Mouse (Mus musculus) CH12.LX (cell line): Measurements from ENCODE around the gene Wdr59. TPM values are rescaled to one million over a fixed set of nuclear protein-coding genes. Genes with fewer than 3 reads are reported as not detected.
"Not testable (repeated sequence)": the region's sequence is repeated elsewhere in the genome, so short reads cannot be mapped to it uniquely, and the experiment has no call there.

Experiments
- DNase-seq: peaks from one replicate; pipeline ENCODE4 v3.0.0-alpha.2; 2013; ENCODE audit errors: extremely low read depth
- H3K27ac ChIP-seq: 2 replicates; pipeline ENCODE4 v1.5.1; 2012; ENCODE audit warnings: low read depth, mild to moderate bottlenecking, control low read depth, moderate library complexity; ENCODE audit not compliant: insufficient read depth
- H3K27me3 ChIP-seq: replicated peaks from 2 replicates; pipeline ENCODE3; 2012; ENCODE audit warnings: inconsistent platforms
- H3K36me3 ChIP-seq, 2 experiments: replicated peaks in 1 of 2; 2 replicates each; pipeline versions ENCODE3 to v1.6.1; 2012; ENCODE audit warnings: inconsistent platforms in 1 of 2, low read length in 1 of 2, mild to moderate bottlenecking in 1 of 2, mixed read lengths in 1 of 2, moderate library complexity in 1 of 2; ENCODE audit not compliant: control insufficient read depth in 1 of 2, insufficient read depth in 1 of 2
- H3K4me1 ChIP-seq, 2 experiments: 2 replicates each; pipeline ENCODE4 v1.6.1; 2012; ENCODE audit warnings: inconsistent platforms in 1 of 2, moderate library complexity in 1 of 2; ENCODE audit not compliant: insufficient read depth in 2 of 2, control insufficient read depth in 1 of 2
- H3K4me2 ChIP-seq: 2 replicates; pipeline ENCODE4 v1.6.1; 2012; ENCODE audit warnings: low read depth, mild to moderate bottlenecking, control low read depth; ENCODE audit not compliant: poor library complexity, insufficient read depth, severe bottlenecking
- H3K4me3 ChIP-seq, 3 experiments: fragments of 150-350 bp in 1 of 3; sonication (generic) in 1 of 3; replicated peaks in 1 of 3; 2 replicates each; pipeline versions ENCODE3 to v1.5.1; 2011 to 2012; ENCODE audit warnings: low read depth in 2 of 3, low read length in 2 of 3, mild to moderate bottlenecking in 2 of 3, moderate library complexity in 2 of 3, control low read depth in 1 of 3, improper control_type of control experiment in 1 of 3, inconsistent platforms in 1 of 3, mixed read lengths in 1 of 3; ENCODE audit not compliant: poor library complexity in 1 of 3
- H3K79me2 ChIP-seq: replicated peaks from 2 replicates; pipeline ENCODE4 v1.6.1; 2012; ENCODE audit warnings: mild to moderate bottlenecking, moderate library complexity; ENCODE audit not compliant: control insufficient read depth, poor library complexity, insufficient read depth, severe bottlenecking; ENCODE audit errors: extremely low read depth
- H3K9ac ChIP-seq: 2 replicates; pipeline ENCODE4 v1.6.1; 2012; ENCODE audit warnings: low read depth, mild to moderate bottlenecking, control low read depth, moderate library complexity; ENCODE audit not compliant: insufficient read depth
- H3K9me3 ChIP-seq: replicated peaks from 2 replicates; pipeline ENCODE3; 2012; ENCODE audit warnings: low read length, inconsistent platforms, mixed read lengths
- CHD1 ChIP-seq: IDR thresholded peaks from 2 replicates; pipeline ENCODE4 v1.6.1; 2012; ENCODE audit warnings: low read depth, low read length, improper control_type of control experiment, inconsistent platforms
- ELF1 ChIP-seq: IDR thresholded peaks from 2 replicates; pipeline ENCODE4 v1.6.1; 2014; ENCODE audit warnings: low read depth, mild to moderate bottlenecking, inconsistent platforms, low read length, improper control_type of control experiment
- EP300 ChIP-seq: IDR thresholded peaks from 2 replicates; pipeline ENCODE4 v1.6.1; 2011; ENCODE audit warnings: low read length, improper control_type of control experiment
- GABPA ChIP-seq: IDR thresholded peaks from 2 replicates; pipeline ENCODE4 v1.6.1; 2012; ENCODE audit warnings: low read depth, low read length, improper control_type of control experiment, inconsistent platforms; ENCODE audit not compliant: insufficient replicate concordance
- IRF4 ChIP-seq: IDR thresholded peaks from 2 replicates; pipeline ENCODE4 v1.6.1; 2014; ENCODE audit warnings: low read depth, mild to moderate bottlenecking, inconsistent platforms, low read length, improper control_type of control experiment
- JUN ChIP-seq: IDR thresholded peaks from 2 replicates; pipeline ENCODE4 v1.6.1; 2011; ENCODE audit warnings: low read depth, mild to moderate bottlenecking, low read length, improper control_type of control experiment, moderate library complexity; ENCODE audit not compliant: insufficient read depth
- KAT2A ChIP-seq: IDR thresholded peaks from 2 replicates; pipeline ENCODE4 v1.6.1; 2012; ENCODE audit warnings: low read length, improper control_type of control experiment, inconsistent platforms; ENCODE audit not compliant: insufficient replicate concordance
- MAFK ChIP-seq: IDR thresholded peaks from 2 replicates; pipeline ENCODE4 v1.6.1; 2011; ENCODE audit warnings: low read length, improper control_type of control experiment; ENCODE audit not compliant: insufficient replicate concordance
- MAX ChIP-seq: IDR thresholded peaks from 2 replicates; pipeline ENCODE4 v1.6.1; 2011; ENCODE audit warnings: low read length, improper control_type of control experiment
- MAZ ChIP-seq: IDR thresholded peaks from 2 replicates; pipeline ENCODE4 v1.6.1; 2012; ENCODE audit warnings: low read depth, mild to moderate bottlenecking, inconsistent platforms, low read length, improper control_type of control experiment, moderate library complexity
- NELFE ChIP-seq: IDR thresholded peaks from 2 replicates; pipeline ENCODE4 v1.6.1; 2011; ENCODE audit warnings: low read depth, low read length, improper control_type of control experiment
- NRF1 ChIP-seq: IDR thresholded peaks from 2 replicates; pipeline ENCODE4 v1.6.1; 2014; ENCODE audit warnings: low read depth, mild to moderate bottlenecking, inconsistent platforms, low read length, improper control_type of control experiment, moderate library complexity
- PAX5 ChIP-seq: IDR thresholded peaks from 2 replicates; pipeline ENCODE4 v1.6.1; 2012; ENCODE audit warnings: low read length, inconsistent platforms, mixed read lengths
- POLR2A ChIP-seq: IDR thresholded peaks from 2 replicates; pipeline ENCODE4 v1.6.1; 2011; ENCODE audit warnings: low read depth, mild to moderate bottlenecking, improper control_type of control experiment, low read length
- RCOR1 ChIP-seq: conservative IDR thresholded peaks from 2 replicates; pipeline ENCODE4 v1.6.1; 2012; ENCODE audit warnings: low read depth, mild to moderate bottlenecking, inconsistent platforms, low read length, improper control_type of control experiment
- SIN3A ChIP-seq: IDR thresholded peaks from 2 replicates; pipeline ENCODE4 v1.6.1; 2012; ENCODE audit warnings: low read length, improper control_type of control experiment, inconsistent platforms
- TBP ChIP-seq: conservative IDR thresholded peaks from 2 replicates; pipeline ENCODE4 v1.6.1; 2011; ENCODE audit warnings: low read depth, low read length, improper control_type of control experiment
- TCF12 ChIP-seq: IDR thresholded peaks from 2 replicates; pipeline ENCODE4 v1.6.1; 2014; ENCODE audit warnings: low read depth, mild to moderate bottlenecking, inconsistent platforms, low read length, improper control_type of control experiment
- UBTF ChIP-seq: IDR thresholded peaks from 2 replicates; pipeline ENCODE4 v1.6.1; 2012; ENCODE audit warnings: low read depth, mild to moderate bottlenecking, inconsistent platforms, low read length, improper control_type of control experiment, moderate library complexity
- USF1 ChIP-seq: IDR thresholded peaks from 2 replicates; pipeline ENCODE4 v1.6.1; 2014; ENCODE audit warnings: low read depth, mild to moderate bottlenecking, inconsistent platforms, low read length, improper control_type of control experiment
- USF2 ChIP-seq: conservative IDR thresholded peaks from 2 replicates; pipeline ENCODE4 v1.6.1; 2011; ENCODE audit warnings: low read depth, low read length, improper control_type of control experiment
- ZKSCAN1 ChIP-seq: IDR thresholded peaks from 2 replicates; pipeline ENCODE4 v1.6.1; 2012; ENCODE audit warnings: low read depth, inconsistent platforms, low read length, improper control_type of control experiment, borderline replicate concordance
- ZMIZ1 ChIP-seq: IDR thresholded peaks from 2 replicates; pipeline ENCODE4 v1.6.1; 2012; ENCODE audit warnings: low read depth, mild to moderate bottlenecking, inconsistent platforms, low read length, improper control_type of control experiment
- ZNF384 ChIP-seq: IDR thresholded peaks from 2 replicates; pipeline ENCODE4 v1.6.1; 2012; ENCODE audit warnings: low read depth, low read length, improper control_type of control experiment, inconsistent platforms
- dilution Hi-C: fragments of 300-500 bp; cut with MboI; formaldehyde crosslinking; loops from 2 replicates; pipeline ENCODE4 v1.14.3; 2020; ENCODE audit warnings: low sequenced_read_pairs; ENCODE audit not compliant: extremely low pct_unique_long_range_greater_than_20kb, extremely low pct_ligation_motif_present
- in situ Hi-C: fragments of 300-500 bp; cut with MboI; formaldehyde crosslinking; loops from 3 replicates; pipeline ENCODE4 v1.14.3; 2019; ENCODE audit warnings: low sequenced_read_pairs, low pct_ligation_motif_present, low pct_unique_long_range_greater_than_20kb, mixed read lengths
- polyA plus RNA-seq: library from polyadenylated mRNA; unstranded; fragments of >175 nt; gene quantifications from 2 replicates; pipeline ENCODE4 v1.2.1, GENCODE M21; 2012; ENCODE audit warnings: low read depth; ENCODE audit not compliant: insufficient read length
- total RNA-seq, 2 experiments: library from RNA; depleted of rRNA; stranded (reverse); fragments of 300-350 nt in 1 of 2; fragments of >200 nt in 1 of 2; gene quantifications; 2 replicates each; pipeline ENCODE4 v1.2.3; 2012 to 2014

Wdr59 gene
- total and polyA plus RNA-seq, 3 experiments, result 6.2 to 15.6 (median 8.1) TPM

GRCm38 (mm10) chr8:111508566-111508965, 13.3 kb downstream of the Wdr59 start:
- Histone ChIP-seq H3K79me2 (0 out of 2 replicates have a peak, but pooled peaks cover 2% of the 10 kb centered on the region), H3K4me2 (no peak overlapping the region), H3K36me3 (peaks cover 7 to 43% of the 10 kb centered on the region in 2 experiments), H3K4me3 (no peak overlapping the region), H3K9ac (no peak overlapping the region), H3K27ac (no peak overlapping the region), H3K27me3 (no peaks in the 10 kb centered on the region), H3K9me3 (no peaks in the 10 kb centered on the region), H3K4me1 (peaks cover 0 to 4% of the 10 kb centered on the region in 2 experiments; a peak in 1 of 4 replicates)
- DNase-seq, result no peak
- dilution Hi-C loops (no loop called here), in situ Hi-C loops (no loop called here)
- TF ChIP-seq MAZ (no peak), EP300 (no peak), JUN (no peak), ZKSCAN1 (no peak), USF2 (no peak), MAFK (no peak), SIN3A (no peak), ZMIZ1 (no peak), UBTF (no peak), RCOR1 (no peak)

- dilution Hi-C loops, result no loop called here
Measured at GRCm38 (mm10) chr8:111501724-111502464, 20.0 kb downstream of the Wdr59 start.

GRCm38 (mm10) chr8:111498249-111498648, 23.6 kb downstream of the Wdr59 start:
- dilution Hi-C loops, H3K4me1 ChIP-seq, H3K79me2 ChIP-seq, in situ Hi-C loops, H3K4me3 ChIP-seq, H3K27ac ChIP-seq, H3K4me2 ChIP-seq, H3K27me3 ChIP-seq, H3K9ac ChIP-seq, H3K9me3 ChIP-seq, DNase-seq: not testable (repeated sequence)
- peaks cover 34 to 88% of the 10 kb centered on the region in 2 experiments for H3K36me3 ChIP-seq

More at GRCm38 (mm10) chr8:111501724-111502464, 20.0 kb downstream of the Wdr59 start:
- no peaks in the 10 kb centered on the region for H3K9me3 ChIP-seq
- in situ Hi-C loops, result no loop called here
- H3K4me1 ChIP-seq, result no peaks in the 10 kb centered on the region
- H3K9ac ChIP-seq, result no peak overlapping the region
- H3K4me2 ChIP-seq, result no peak overlapping the region
- no peak overlapping the region for H3K27ac ChIP-seq
- H3K79me2 ChIP-seq, result no peaks in the 10 kb centered on the region
- DNase-seq, result no peak
- no peak for TF ChIP-seq UBTF
- TF ChIP-seq KAT2A, result no peak
- TF ChIP-seq MAX, result no peak
- no peak for TF ChIP-seq IRF4
- TF ChIP-seq ZMIZ1, result no peak
- no peak for TF ChIP-seq ZNF384
- TF ChIP-seq ELF1, result no peak
- TF ChIP-seq POLR2A, result no peak
- no peak for TF ChIP-seq USF2
- TF ChIP-seq TCF12, result no peak
- TF ChIP-seq USF1, result no peak
- no peak for TF ChIP-seq GABPA
- no peak for TF ChIP-seq PAX5
- no peak for TF ChIP-seq MAFK
- no peak for TF ChIP-seq NELFE
- TF ChIP-seq CHD1, result no peak
- TF ChIP-seq NRF1, result no peak
- TF ChIP-seq TBP, result no peak
- no peak overlapping the region for H3K4me3 ChIP-seq
- H3K36me3 ChIP-seq, result peaks cover 32 to 73% of the 10 kb centered on the region in 2 experiments
- H3K27me3 ChIP-seq, result no peaks in the 10 kb centered on the region
